Mouse (Mus musculus) hindbrain, embryonic 11.5 days (tissue): ENCODE measurements at regions not wholly inside any gene's neighbourhood (a gene's known extent, or its start where the extent isn't known, plus 50 kb on each side); places are given as distances from the start of the nearest gene placed in this dataset.

Experiments used
- ATAC-seq: fragments of 200-750 bp; cut with Nextera tagmentation; 2 replicates; pipeline ENCODE4 v1.8.0; 2017; ENCODE audit warnings: mild to moderate bottlenecking, moderate TSS enrichment, moderate library complexity; ENCODE audit not compliant: low FRiP score
- DNase-seq: peaks from one replicate; pipeline ENCODE4 v3.0.0-alpha.2; 2015; ENCODE audit warnings: low spot score
- H3K27ac ChIP-seq: fragments of 300-500 bp; sonication (generic); 2 replicates; pipeline ENCODE4 v1.5.1; 2014; ENCODE audit warnings: mild to moderate bottlenecking, low read depth, low read length
- H3K27me3 ChIP-seq: fragments of 300-500 bp; sonication (generic); 2 replicates; pipeline ENCODE4 v1.6.1; 2014; ENCODE audit warnings: mild to moderate bottlenecking, low read length, moderate library complexity, mixed read lengths; ENCODE audit not compliant: control insufficient read depth, insufficient read depth
- H3K36me3 ChIP-seq: fragments of 300-500 bp; sonication (generic); 2 replicates; pipeline ENCODE4 v1.6.1; 2014; ENCODE audit warnings: mild to moderate bottlenecking, low read length, moderate library complexity, mixed read lengths; ENCODE audit not compliant: control insufficient read depth, insufficient read depth
- H3K4me1 ChIP-seq: fragments of 300-500 bp; sonication (generic); replicated peaks from 2 replicates; pipeline ENCODE4 v1.6.1; 2014; ENCODE audit warnings: low read length, mixed read lengths; ENCODE audit not compliant: control insufficient read depth, insufficient read depth
- H3K4me2 ChIP-seq: fragments of 300-500 bp; sonication (generic); replicated peaks from 2 replicates; pipeline ENCODE4 v1.6.1; 2014; ENCODE audit warnings: mild to moderate bottlenecking, low read depth, low read length
- H3K4me3 ChIP-seq: fragments of 300-500 bp; sonication (generic); 2 replicates; pipeline ENCODE4 v1.5.1; 2014; ENCODE audit warnings: low read depth, low read length
- H3K9ac ChIP-seq: fragments of 300-500 bp; sonication (generic); 2 replicates; pipeline ENCODE4 v1.6.1; 2014; ENCODE audit warnings: low read depth, low read length
- H3K9me3 ChIP-seq: fragments of 300-500 bp; sonication (generic); 2 replicates; pipeline ENCODE4 v1.6.1; 2016; ENCODE audit warnings: low read length; ENCODE audit not compliant: control insufficient read depth
- WGBS: fragments of 180-500 bp; shearing (Covaris S2); extraction: QIAGEN DNeasy Blood & Tissue Kit; methylation state at CpG from one replicate; pipeline ENCODE4 v1.1.7; 2014; 5-methylcytosine and 5-hydroxymethylcytosine counted together

DNA sequence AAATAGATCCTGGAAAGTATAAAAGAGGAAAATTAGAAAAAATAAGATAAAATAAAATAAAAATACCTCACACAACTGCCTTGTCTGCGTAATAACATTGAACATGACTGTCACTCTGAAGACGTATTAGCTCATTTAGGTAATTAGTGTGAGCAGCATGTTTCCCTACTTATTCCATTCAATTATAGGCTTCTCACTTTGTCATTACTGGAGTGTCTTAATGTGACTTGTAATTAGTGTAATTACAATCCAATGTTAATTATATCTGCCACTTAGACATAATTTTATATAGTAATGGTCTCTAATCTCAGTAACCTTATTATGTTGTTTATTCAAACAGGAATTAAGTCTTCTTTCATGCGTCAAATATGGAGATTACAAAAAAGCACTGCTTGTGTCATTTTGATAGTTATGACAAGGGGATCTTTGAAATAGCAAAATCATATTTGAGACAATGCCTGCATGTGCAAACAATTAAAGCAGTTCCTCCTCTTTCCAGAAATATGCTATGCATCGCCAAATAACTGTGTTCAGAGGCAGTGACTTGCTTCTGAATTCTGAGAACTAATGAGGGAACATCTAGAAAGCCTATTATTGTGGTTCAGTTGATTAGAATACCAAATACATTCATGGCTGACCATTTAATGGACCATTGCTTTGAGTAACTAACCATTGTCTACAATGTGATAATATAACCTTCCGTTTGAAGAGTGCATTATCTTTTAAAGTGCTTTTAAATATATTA lies 979.7 kb upstream of the Acvr2a start:
- H3K36me3 ChIP-seq: no peaks in the 10 kb centered on the region
- H3K9ac ChIP-seq: no peak overlapping the region
- no peaks in the 10 kb centered on the region for H3K27me3 ChIP-seq
- H3K4me1 ChIP-seq: no peaks in the 10 kb centered on the region
- H3K9me3 ChIP-seq: no peaks in the 10 kb centered on the region
- DNase-seq (no peak), ATAC-seq (no peak)
- WGBS: 86% methylated on average over 5 of the region's 5 CpGs
- H3K27ac ChIP-seq: no peak overlapping the region
- no peak overlapping the region for H3K4me2 ChIP-seq
- no peak overlapping the region for H3K4me3 ChIP-seq

GRCm38 (mm10) chr2:47857229-47857628 lies 956.7 kb upstream of the Acvr2a start:
- H3K27me3 ChIP-seq: no peaks in the 10 kb centered on the region
- no peak overlapping the region for H3K9ac ChIP-seq
- H3K4me1 ChIP-seq: no peaks in the 10 kb centered on the region
- H3K36me3 ChIP-seq: no peaks in the 10 kb centered on the region
- H3K4me3 ChIP-seq: no peak overlapping the region
- DNase-seq (no peak), ATAC-seq (no peak)
- 85% methylated on average over 3 of the region's 3 CpGs for WGBS
- H3K4me2 ChIP-seq: no peak overlapping the region
- H3K27ac ChIP-seq: no peak overlapping the region
- H3K9me3 ChIP-seq: no peaks in the 10 kb centered on the region

GRCm38 (mm10) chr2:47862446-47862845 lies 951.5 kb upstream of the Acvr2a start:
- ATAC-seq: no peak
- WGBS: 84% methylated on average over 1 of the region's 1 CpGs
- H3K36me3 ChIP-seq: no peaks in the 10 kb centered on the region

DNA sequence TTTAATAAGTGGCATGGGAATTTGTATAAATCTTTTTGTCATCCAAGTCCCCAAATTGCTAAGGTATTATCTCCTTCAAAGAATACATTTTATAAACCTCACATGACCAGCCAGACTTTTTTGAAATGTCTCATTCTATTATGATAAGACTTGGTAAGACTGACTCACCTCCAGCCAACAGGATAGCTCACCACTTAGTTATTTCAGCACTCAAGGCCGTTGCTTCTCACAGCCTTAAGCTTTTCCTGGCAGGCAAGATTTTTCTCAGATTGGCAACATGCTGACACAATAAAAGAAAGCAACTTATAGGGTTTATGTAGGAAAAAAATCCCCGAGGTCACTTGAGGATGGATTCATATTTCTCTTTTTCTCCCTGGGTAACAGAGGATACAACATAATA lies 935.9 kb upstream of the Acvr2a start:
- Histone ChIP-seq H3K4me3 (no peak overlapping the region), H3K4me2 (no peak overlapping the region), H3K27ac (no peak overlapping the region), H3K9ac (no peak overlapping the region), H3K36me3 (no peaks in the 10 kb centered on the region), H3K27me3 (no peaks in the 10 kb centered on the region), H3K4me1 (no peaks in the 10 kb centered on the region), H3K9me3 (no peaks in the 10 kb centered on the region)
- WGBS: 74% methylated on average over 2 of the region's 2 CpGs
- ATAC-seq: no peak
- DNase-seq: no peak

More at GRCm38 (mm10) chr2:47862446-47862845, 951.5 kb upstream of the Acvr2a start:
- H3K4me1 ChIP-seq: no peaks in the 10 kb centered on the region
- H3K9ac ChIP-seq: no peak overlapping the region
- H3K4me3 ChIP-seq: no peak overlapping the region
- H3K27me3 ChIP-seq: no peaks in the 10 kb centered on the region
- DNase-seq: no peak
- no peak overlapping the region for H3K4me2 ChIP-seq
- H3K27ac ChIP-seq: no peak overlapping the region
- H3K9me3 ChIP-seq: no peaks in the 10 kb centered on the region

DNA sequence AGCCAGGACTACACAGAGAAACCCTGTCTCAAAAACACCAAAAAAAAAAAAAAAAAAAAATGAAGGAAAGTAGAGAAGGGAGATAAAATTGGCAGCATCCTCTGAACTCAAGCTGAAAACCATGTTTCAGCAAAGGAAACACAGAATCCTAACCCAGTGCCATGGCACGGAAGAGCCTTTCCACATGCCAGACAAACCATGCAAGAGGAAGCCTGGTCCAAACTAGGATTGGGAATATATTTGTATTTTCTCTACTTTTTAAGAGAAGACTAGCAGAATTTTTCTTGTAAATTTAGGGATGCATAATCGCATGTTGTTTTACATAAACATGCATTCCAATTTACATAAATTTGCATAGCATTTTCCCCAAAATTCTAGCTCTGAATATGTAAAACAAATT lies 934.8 kb upstream of the Acvr2a start:
- Histone ChIP-seq H3K27me3 (no peaks in the 10 kb centered on the region), H3K4me2 (no peak overlapping the region), H3K4me3 (no peak overlapping the region), H3K4me1 (no peaks in the 10 kb centered on the region), H3K9ac (no peak overlapping the region), H3K9me3 (no peaks in the 10 kb centered on the region), H3K27ac (no peak overlapping the region), H3K36me3 (no peaks in the 10 kb centered on the region)
- ATAC-seq: no peak
- DNase-seq: no peak
- 92% methylated on average over 2 of the region's 2 CpGs for WGBS

- H3K27ac ChIP-seq: no peak overlapping the region
- 100% methylated on average over 1 of the region's 1 CpGs for WGBS
Observed at GRCm38 (mm10) chr2:47879796-47880195, 934.1 kb upstream of the Acvr2a start.

GRCm38 (mm10) chr2:47888166-47888565 lies 925.7 kb upstream of the Acvr2a start:
- 65% methylated on average over 1 of the region's 1 CpGs for WGBS
- no peak overlapping the region for H3K27ac ChIP-seq
- no peaks in the 10 kb centered on the region for H3K9me3 ChIP-seq
- no peak overlapping the region for H3K4me2 ChIP-seq
- no peak overlapping the region for H3K9ac ChIP-seq
- ATAC-seq: peak; percentile 75
- no peak for DNase-seq
- H3K27me3 ChIP-seq: no peaks in the 10 kb centered on the region
- no peaks in the 10 kb centered on the region for H3K4me1 ChIP-seq
- no peak overlapping the region for H3K4me3 ChIP-seq
- no peaks in the 10 kb centered on the region for H3K36me3 ChIP-seq

More at GRCm38 (mm10) chr2:47879796-47880195, 934.1 kb upstream of the Acvr2a start:
- Histone ChIP-seq H3K4me3 (no peak overlapping the region), H3K36me3 (no peaks in the 10 kb centered on the region), H3K4me2 (no peak overlapping the region), H3K27me3 (no peaks in the 10 kb centered on the region), H3K9ac (no peak overlapping the region), H3K9me3 (no peaks in the 10 kb centered on the region), H3K4me1 (no peaks in the 10 kb centered on the region)
- DNase-seq (no peak), ATAC-seq (no peak)

- ATAC-seq (peak; percentile 76), DNase-seq (no peak)
- 49% methylated on average over 1 of the region's 1 CpGs for WGBS
- Histone ChIP-seq H3K4me1 (no peaks in the 10 kb centered on the region), H3K27me3 (no peaks in the 10 kb centered on the region), H3K27ac (no peak overlapping the region), H3K4me2 (no peak overlapping the region), H3K9ac (no peak overlapping the region), H3K4me3 (no peak overlapping the region), H3K9me3 (no peaks in the 10 kb centered on the region), H3K36me3 (no peaks in the 10 kb centered on the region)
Observed at GRCm38 (mm10) chr2:47891366-47891765, 922.5 kb upstream of the Acvr2a start.

DNA sequence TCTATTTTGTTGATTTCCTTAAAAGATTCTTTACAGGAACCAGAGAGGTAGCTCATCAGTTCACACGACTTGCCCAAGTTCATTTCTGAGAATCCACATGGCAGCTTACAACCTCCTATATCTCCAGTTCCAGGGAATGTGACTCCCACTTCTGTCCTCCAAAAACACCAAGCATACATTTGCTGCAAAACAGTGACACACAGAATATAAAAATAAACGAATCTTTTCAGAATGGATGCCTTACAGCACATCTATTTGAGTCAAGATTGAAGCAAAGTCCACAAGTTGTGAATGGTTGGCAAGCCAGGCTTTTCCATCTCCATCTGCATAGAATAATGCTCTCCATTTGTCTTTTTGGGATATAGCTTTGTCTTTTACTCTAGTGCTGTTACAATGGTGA lies 921.0 kb upstream of the Acvr2a start:
- H3K27me3 ChIP-seq: no peaks in the 10 kb centered on the region
- no peak overlapping the region for H3K4me3 ChIP-seq
- H3K9me3 ChIP-seq: no peaks in the 10 kb centered on the region
- no peaks in the 10 kb centered on the region for H3K4me1 ChIP-seq
- no peak overlapping the region for H3K4me2 ChIP-seq
- no peak overlapping the region for H3K27ac ChIP-seq
- no peak for ATAC-seq
- no peaks in the 10 kb centered on the region for H3K36me3 ChIP-seq
- no peak for DNase-seq
- H3K9ac ChIP-seq: no peak overlapping the region
- WGBS: 84% methylated on average over 2 of the region's 2 CpGs
